ENCODE assay signal across 12 mouse cellular contexts in the genomic region with DNA sequence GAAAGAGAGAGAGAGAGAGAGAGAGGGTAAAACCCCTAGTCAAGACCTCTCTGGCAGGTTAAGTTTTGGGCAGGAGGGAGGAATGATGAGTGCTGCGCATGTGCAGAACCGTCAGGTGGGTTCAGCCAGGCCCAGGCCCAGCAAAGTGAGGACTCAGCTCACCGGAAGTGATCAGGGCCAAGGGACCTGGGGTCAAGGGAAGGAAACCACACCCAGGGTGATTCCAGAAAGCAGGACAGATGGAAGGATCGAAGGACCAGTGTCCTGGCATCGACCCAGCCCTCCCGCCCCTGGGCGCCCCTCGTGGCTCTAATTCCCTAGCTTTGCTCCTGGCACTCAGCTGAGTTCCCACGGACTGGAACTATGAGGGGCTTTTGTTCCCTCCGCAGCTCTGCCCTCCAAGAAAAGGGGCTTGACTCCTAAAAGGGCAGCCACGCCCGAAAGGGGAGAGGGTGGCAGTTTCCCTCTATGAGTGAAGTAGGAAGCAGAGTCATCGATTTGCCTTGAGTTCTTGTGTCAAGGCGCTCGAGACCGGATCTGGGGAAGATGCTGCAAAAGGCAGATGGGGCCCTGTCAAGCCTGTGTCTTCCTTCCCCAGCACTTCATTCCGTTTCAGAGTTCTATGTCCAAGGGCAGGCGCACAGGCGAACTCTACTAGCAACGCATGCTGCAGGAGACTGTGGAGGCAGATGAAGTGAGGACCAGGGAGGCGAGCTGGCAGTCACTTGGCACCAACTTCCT. TPM values are rescaled to one million over a fixed set of nuclear protein-coding genes. Genes with fewer than 3 reads are reported as not detected.
DNase-seq lines count a peak whose midpoint lies in the region.
"Had no signal": no experiment of that assay in that cellular context is flagged by ENCODE, and none has a peak within 500 bp of the region (broad histone marks: within the 10 kb centered on the region; RNA-seq: fewer than 3 reads in every experiment).

No protein-coding gene starts in this region.

- intact Hi-C loops in heart, postnatal 14 days (cut with DNase I), result no loop called here
- intact Hi-C loops in left cerebral cortex, postnatal 10 days (cut with DNase I), result no loop called here

- no peaks in the 10 kb centered on the region for H3K9me3 ChIP-seq in hindbrain, embryonic 10.5 days
- H3K9me3 ChIP-seq: intestine, embryonic 15.5 days; limb, embryonic 12.5 days had no signal

- 77% methylated on average over 21 of the region's 21 CpGs for WGBS in hindbrain, embryonic 10.5 days

- peaks cover 32% of the 10 kb centered on the region for H3K4me1 ChIP-seq in hindbrain, embryonic 10.5 days (replicated peaks)

- H3K36me3 ChIP-seq in hindbrain, embryonic 10.5 days, result peaks cover 30% of the 10 kb centered on the region

- peak overlapping the region; percentile 67 for H3K27ac ChIP-seq in hindbrain, embryonic 10.5 days
- H3K27ac ChIP-seq: intestine, embryonic 15.5 days; limb, embryonic 12.5 days had no signal

- DNase-seq in heart, adult 11 months, result peak; percentile 95
- DNase-seq in heart, postnatal 14 days, result no peak
- peak; percentile 11 for DNase-seq in MN1 (ENCODE audit: low spot score)
- no peak for DNase-seq in hindbrain, embryonic 10.5 days (ENCODE audit: low spot score)
- peak; percentile 71 for DNase-seq in lung, postnatal 10 days
- DNase-seq in left cerebral cortex, postnatal 10 days (ENCODE audit: extremely low spot score in 1 of 2, low spot score in 2 of 2), result no peak
- no peak for DNase-seq in urinary bladder, postnatal 10 days (ENCODE audit: low spot score)
- no peak for DNase-seq in thymus, postnatal 10 days (ENCODE audit: low spot score in 2 of 2)
- DNase-seq: cerebellum, adult 8-10 months had no signal

- peak overlapping the region; percentile 23 for H3K4me3 ChIP-seq in hindbrain, embryonic 10.5 days
- H3K4me3 ChIP-seq: intestine, embryonic 15.5 days; limb, embryonic 12.5 days had no signal

- no peaks in the 10 kb centered on the region for H3K27me3 ChIP-seq in hindbrain, embryonic 10.5 days (ENCODE audit: insufficient read depth, poor library complexity, severe bottlenecking)
- H3K27me3 ChIP-seq: intestine, embryonic 15.5 days had no signal

RNA-seq across cellular contexts. Expression of a gene that starts 12.6 kb away (rescaled TPM):
- total RNA-seq in heart, postnatal 14 days (2021), result 10 to 100 TPM in 1 of 2 experiments, 1 to 10 TPM in 1; 9.9 to 12.0 TPM
- polyA plus RNA-seq in hindbrain, embryonic 10.5 days (2016; fragmentation: Nextera tagmentation; extraction: Ambion mirVana), result 2.0 and 2.9 TPM in 2 replicates
- total RNA-seq in left cerebral cortex, postnatal 10 days (2021), result 1 to 10 TPM; 8.3 to 9.8 TPM

RNA-seq across cellular contexts. Expression of a gene that starts 24.5 kb away (rescaled TPM):
- total RNA-seq in heart, postnatal 14 days (2021), result 100 to 1,000 TPM; 101 TPM
- 225 TPM in 2 replicates for polyA plus RNA-seq in hindbrain, embryonic 10.5 days (2016; fragmentation: Nextera tagmentation; extraction: Ambion mirVana)
- total RNA-seq in left cerebral cortex, postnatal 10 days (2021), result 10 to 100 TPM; 76.8 to 80.7 TPM

RNA-seq across cellular contexts. Expression of a gene that starts 26.7 kb away (rescaled TPM):
- total RNA-seq in heart, postnatal 14 days (2021), result 10 to 100 TPM; 12.3 to 14.2 TPM
- 83.7 and 110 TPM in 2 replicates for polyA plus RNA-seq in hindbrain, embryonic 10.5 days (2016; fragmentation: Nextera tagmentation; extraction: Ambion mirVana)
- 10 to 100 TPM in 1 of 2 experiments, 1 to 10 TPM in 1; 8.0 to 10.7 TPM for total RNA-seq in left cerebral cortex, postnatal 10 days (2021)

RNA-seq across cellular contexts. Expression of a gene that starts 43.3 kb away (rescaled TPM):
- total RNA-seq in heart, postnatal 14 days (2021), result under 1 TPM; 0.79 to 0.93 TPM
- polyA plus RNA-seq in hindbrain, embryonic 10.5 days (2016; fragmentation: Nextera tagmentation; extraction: Ambion mirVana), result 9.9 and 11.3 TPM in 2 replicates
- 1 to 10 TPM; 6.5 to 8.1 TPM for total RNA-seq in left cerebral cortex, postnatal 10 days (2021)

RNA-seq across cellular contexts. Expression of a gene that starts 48.7 kb away (rescaled TPM):
- not detected for total RNA-seq in heart, postnatal 14 days (2021)
- not detected in 2 replicates for polyA plus RNA-seq in hindbrain, embryonic 10.5 days (2016; fragmentation: Nextera tagmentation; extraction: Ambion mirVana)
- total RNA-seq in left cerebral cortex, postnatal 10 days (2021), result not detected
- polyA plus RNA-seq: CD4-positive, CD25-positive, alpha-beta regulatory T cell, adult 4 months; intestine, embryonic 15.5 days; limb, embryonic 12.5 days had no signal

Comparison
In these comparisons a context has a peak if more than half of its experiments do, and no peak if none do; other contexts are left out.
1. DNase-seq: peak in heart, adult 11 months (single experiment), MN1 (single experiment) and lung, postnatal 10 days (single experiment); none in heart, postnatal 14 days (0 of 2), hindbrain, embryonic 10.5 days (single experiment), left cerebral cortex, postnatal 10 days (0 of 2), urinary bladder, postnatal 10 days (single experiment) and thymus, postnatal 10 days (0 of 2).